Mouse (Mus musculus) cerebellum, adult 8-10 months (tissue): ENCODE data around the gene Ifngr1.

Source experiments
- DNase-seq: peaks from one replicate; pipeline ENCODE4 v3.0.0; 2022

Ifngr1 gene

DNA sequence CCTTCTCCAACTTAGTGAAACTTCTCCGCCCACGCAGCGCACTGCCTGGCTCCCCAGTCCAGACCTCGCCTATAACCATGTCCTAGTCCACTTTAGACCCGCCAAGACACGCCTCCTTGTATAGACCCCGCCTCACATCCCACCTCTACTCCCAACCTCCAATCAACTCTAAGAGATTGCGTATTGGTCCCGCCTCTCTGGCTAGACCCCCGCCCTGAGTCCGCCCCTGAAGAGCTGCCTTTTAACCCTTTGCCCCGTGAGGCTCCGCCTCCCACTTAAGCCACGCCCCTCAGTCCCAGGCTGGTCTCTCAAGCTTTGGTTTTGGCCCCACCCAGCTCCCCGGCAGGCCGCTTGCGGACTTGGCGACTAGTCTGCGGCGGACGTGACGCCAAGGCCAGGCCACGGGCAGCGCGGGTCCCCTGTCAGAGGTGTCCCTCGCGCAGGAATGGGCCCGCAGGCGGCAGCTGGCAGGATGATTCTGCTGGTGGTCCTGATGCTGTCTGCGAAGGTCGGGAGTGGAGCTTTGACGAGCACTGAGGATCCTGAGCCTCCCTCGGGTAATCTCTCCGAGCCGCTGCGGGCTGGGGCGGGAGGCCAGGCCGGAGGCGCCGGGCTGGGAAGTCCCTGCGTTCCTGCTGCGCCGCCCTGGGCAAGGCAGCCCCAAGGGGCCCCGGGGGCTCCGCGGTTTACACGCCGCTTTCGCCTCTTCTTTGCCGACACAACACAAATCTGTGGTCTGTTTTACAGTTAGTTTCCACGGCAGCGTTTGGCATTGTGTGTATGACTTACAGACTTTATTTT is at the start of gene Ifngr1:
Ifngr1 (plus strand) TSS at position 309 of the 801 bp plus-strand sequence.
- DNase-seq = peak; percentile 99

DNA sequence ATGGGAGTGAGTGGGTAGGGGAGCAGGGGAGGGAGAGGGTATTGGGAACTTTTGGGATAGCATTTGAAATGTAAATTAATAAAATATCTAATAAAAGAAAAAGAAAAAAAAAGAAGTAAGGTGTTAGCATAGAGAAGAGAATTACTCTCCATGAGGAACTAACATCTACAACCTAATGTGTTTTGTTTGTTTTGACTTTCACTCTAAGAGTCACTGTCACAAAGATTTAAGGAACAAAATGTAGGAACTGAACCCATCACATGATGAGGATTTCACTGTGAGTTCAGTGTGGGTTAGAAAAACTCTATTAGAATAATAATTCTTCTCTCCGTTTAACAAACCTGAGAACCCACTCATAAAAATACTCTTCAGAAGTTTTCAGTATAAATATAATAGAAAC is 44.9 kb upstream of the Ifngr1 start:
- DNase-seq = no peak

GRCm38 (mm10) chr10:19548016-19548415 is 43.7 kb upstream of the Ifngr1 start:
- no peak for DNase-seq

GRCm38 (mm10) chr10:19548491-19548890 is 43.3 kb upstream of the Ifngr1 start:
- DNase-seq = no peak

DNA sequence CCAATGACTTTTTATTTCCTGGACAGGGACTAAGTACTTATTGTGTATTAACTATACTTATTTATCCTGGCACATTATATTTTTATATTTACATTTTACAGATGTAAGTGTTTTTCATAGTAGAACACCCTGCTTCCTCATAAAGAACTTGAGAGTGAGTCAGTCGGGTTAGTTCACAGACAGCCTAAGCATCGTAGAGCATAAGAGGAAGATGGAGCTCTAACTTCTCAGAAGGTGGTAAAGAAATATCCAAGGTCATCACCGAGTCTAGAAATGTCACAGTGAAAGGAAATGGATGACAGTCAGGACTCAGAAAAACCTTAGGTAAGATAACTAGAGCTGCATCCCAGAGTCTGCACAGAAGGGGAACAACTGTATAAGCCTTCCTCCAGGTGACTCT is 40.2 kb upstream of the Ifngr1 start:
- DNase-seq = no peak

- DNase-seq = no peak
These were observed 37.9 kb upstream of the Ifngr1 start for GRCm38 (mm10) chr10:19553857-19554256.

- DNase-seq = no peak
These were observed 34.1 kb upstream of the Ifngr1 start for GRCm38 (mm10) chr10:19557696-19558095.

DNA sequence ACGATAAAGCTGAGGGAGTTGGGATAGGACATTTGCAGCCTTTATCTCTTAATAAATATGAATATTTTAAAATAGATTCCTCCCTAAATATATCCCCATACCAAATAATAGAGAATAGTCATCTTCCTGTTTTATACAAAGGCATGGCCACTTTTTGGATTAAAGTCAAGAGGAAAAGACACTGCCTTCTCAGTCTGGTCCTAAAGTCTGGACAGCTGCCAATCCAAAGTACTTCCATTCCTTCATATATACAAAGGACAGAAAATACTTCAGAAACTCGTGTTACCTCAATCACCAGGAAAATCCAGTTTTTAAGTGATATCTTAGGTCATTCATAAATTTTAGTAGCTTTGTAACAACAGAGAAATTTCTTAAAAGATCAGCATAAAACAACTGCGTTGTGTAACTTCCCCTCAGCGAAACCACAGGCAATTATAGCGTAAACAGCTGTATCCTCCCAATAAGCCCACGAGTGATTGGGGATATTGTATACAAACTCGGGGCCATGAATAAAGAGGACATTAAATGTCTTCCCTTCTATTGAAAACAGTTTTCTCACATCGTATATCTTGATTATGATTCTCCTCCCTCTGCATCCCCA is 32.1 kb upstream of the Ifngr1 start:
- DNase-seq = no peak

- no peak for DNase-seq
These were observed 29.2 kb upstream of the Ifngr1 start for GRCm38 (mm10) chr10:19562598-19562997.

DNA sequence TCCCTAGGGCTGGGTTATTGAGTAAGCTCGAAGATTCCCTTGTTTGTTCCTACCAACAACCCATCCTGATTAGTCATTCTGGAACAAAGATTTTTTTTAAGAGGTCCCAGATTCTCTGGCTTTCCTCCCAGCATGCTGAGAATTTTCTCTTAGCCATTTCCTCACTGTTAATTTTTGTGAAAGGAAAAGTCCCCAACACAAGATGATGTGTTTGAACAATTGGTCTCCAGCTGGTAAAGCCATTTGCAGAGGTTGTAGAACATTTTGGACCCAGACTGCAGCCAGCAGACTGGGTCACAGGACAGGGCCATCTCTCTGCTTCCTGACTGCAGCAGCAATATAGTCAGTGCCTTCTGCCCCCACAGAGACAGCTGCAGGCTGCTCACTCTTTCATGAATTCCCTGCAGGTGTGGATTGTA is 28.3 kb upstream of the Ifngr1 start:
- no peak for DNase-seq

DNA sequence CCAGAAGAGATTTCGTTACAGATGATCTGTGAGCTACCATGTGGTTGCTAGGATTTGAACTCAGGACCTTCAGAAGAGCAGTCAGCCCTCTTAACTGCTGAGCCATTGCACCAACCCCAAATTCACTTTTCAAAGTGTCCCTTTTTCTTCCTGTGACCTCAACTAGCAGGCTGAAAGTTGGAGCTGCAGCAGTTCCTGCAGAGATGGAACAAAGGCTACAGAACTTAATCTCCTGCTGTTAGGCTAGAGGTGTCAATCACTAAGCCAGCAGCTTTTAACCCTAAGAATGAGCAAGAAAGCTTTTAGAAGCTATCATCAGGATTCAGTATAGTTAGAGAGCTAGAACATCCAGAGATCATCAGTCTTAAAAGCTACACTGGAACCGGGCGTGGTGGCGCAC is 24.3 kb upstream of the Ifngr1 start:
- DNase-seq = no peak

GRCm38 (mm10) chr10:19570288-19570687 is 21.5 kb upstream of the Ifngr1 start:
- DNase-seq = no peak

DNA sequence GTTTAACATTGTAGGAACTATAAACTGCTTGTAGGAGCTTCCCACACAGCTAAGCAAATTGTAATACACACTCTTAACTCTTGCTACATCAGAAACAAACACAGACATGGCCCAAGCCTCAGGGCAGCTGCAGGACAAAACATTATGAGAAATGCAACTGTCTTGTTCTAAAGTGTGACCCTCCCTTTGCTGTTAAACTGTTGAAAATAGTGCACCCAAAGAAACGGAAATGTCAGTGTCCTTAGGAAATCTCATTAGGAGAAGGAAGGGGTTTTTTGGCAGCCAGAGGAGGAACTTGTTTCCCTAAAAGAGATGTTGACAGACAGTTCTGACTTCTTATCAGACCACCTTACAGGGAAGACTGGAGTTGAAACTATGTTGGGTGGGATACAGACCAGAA is 21.0 kb upstream of the Ifngr1 start:
- DNase-seq = no peak

DNA sequence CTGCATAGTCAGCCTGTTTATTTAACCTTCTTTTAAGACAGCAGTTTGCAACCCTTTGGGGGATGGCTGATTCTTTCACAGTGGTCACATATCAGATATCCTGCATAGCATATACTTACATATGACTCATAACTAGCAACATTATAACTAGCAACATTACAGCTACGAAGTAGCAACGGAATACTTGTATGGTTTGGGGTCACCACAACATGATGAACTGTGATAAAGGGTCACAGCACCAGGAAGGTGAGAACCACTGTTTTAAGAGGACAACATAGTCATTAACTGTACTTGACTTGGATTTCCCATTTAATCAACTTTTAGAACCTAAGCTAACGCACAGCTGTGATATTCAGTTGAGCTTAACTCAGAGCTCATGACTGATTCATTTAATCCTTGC is 14.2 kb upstream of the Ifngr1 start:
- DNase-seq = no peak

- no peak for DNase-seq
These were observed 13.7 kb upstream of the Ifngr1 start for GRCm38 (mm10) chr10:19578001-19578400.

DNA sequence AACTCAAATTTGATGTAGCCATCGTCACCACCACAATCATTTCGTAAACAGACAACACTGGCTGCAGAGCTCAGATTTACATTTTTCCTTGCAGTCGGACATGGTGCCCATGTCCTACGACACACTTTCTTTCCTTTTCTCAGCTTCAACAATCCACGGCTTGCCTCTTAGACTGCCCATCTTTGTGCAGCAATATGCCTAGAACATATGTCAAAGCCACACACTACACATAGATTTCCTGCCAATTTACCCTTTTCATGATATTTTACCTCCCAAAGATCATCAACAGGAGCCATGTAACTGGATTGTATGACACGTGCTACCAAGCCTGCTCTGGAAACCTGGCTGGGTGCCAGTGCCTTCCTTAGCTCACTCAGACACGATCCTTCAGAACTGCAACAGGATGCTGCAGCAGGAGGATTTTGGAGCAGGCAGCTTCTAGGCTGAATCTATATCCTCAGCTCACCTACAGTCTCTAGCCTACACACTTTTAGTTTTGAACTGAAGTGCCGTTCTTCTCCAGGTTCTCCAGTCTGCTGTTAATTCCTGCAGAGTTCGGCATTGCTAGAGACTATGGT is 13.3 kb upstream of the Ifngr1 start:
- DNase-seq = no peak

- no peak for DNase-seq
These were observed 11.1 kb upstream of the Ifngr1 start for GRCm38 (mm10) chr10:19580660-19581059.

- DNase-seq = no peak
These were observed 9.7 kb upstream of the Ifngr1 start for GRCm38 (mm10) chr10:19581844-19582582.

GRCm38 (mm10) chr10:19582806-19583430 is 8.8 kb upstream of the Ifngr1 start:
- DNase-seq = no peak

DNA sequence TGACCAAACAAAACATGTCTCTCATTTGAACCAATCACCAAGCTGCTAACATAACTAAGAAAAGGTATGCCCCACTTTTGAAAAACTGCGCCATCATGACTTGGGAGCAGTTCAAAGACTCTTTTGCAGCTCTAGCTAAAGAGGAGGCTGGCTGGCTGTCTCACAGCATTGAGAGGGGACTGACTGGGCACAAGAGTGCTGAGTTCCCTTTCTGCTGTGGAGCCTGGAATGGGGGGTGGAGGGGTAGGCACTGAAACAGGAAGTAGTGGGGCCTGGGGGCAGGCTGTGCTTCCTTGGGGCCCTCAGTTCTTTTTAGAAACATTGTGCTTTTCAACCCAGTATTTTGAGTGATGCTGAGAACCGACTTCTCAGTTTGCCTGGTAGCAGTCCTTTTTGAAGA is 7.7 kb upstream of the Ifngr1 start:
- DNase-seq = no peak

DNA sequence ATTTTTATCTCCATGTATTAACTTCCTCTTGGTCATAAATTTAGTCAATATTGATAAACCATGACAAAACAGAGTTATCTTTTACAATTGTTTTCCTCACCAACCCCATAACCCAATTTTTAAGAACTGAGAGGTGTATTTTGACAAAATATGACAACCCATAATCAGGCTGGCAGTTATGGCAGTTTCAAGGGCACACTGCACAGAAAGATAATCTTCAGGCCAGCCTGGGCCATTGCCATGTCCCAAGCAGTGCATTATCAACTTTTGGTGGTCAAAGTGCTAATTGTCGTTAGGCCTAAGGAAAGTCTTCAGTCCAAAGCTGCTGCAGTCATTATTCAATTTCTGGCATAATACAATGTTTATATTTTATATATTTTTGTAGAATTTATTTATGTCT is 6.9 kb upstream of the Ifngr1 start:
- no peak for DNase-seq

- DNase-seq = no peak
These were observed 5.9 kb upstream of the Ifngr1 start for GRCm38 (mm10) chr10:19585860-19586259.

DNA sequence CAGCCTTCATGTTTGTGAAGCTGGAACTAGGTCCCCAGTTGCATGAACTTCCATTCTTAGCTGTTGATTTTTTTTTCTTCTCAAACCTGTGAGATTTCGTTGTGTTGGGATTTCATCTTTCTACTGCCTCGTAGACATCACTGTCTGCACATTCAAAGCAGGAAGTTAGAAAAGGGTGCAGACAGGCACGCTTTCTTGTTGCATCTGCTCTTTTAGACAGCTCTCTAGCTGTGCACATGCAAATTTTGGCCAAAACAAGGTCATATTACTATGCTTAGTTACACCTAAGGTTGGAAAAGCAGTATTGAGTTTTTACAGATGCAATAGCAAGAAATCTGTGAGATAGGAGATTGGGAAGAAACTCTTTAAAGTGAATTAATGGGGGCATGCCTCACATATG is 4.5 kb upstream of the Ifngr1 start:
- DNase-seq = no peak
